Mouse (Mus musculus) kidney, adult 2 months (tissue): ENCODE results near the gene Gm20696.

Source experiments
- CTCF ChIP-seq: fragments of 200-500 bp; conservative IDR thresholded peaks from 2 replicates; pipeline ENCODE4 v1.5.1; 2011; ENCODE audit warnings: low read depth, mild to moderate bottlenecking, control low read depth, low read length, moderate library complexity, mixed read lengths; ENCODE audit not compliant: insufficient read depth, insufficient read length
- POLR2A ChIP-seq: fragments of 200-500 bp; IDR thresholded peaks from one replicate; pipeline ENCODE4 v1.6.1; 2011; ENCODE audit warnings: low read depth, low read length, control low read depth

GRCm38 (mm10) chr6:99402370-99402769, 264.2 kb downstream of the Gm20696 start:
- TF ChIP-seq POLR2A (no peak), CTCF (no peak)
